31 mouse cellular contexts compared by ENCODE assay signal in genomic region chr16:50578361-50578760, GRCm38 (mm10). TPM values are rescaled to one million over a fixed set of nuclear protein-coding genes. Genes with fewer than 3 reads are reported as not detected.
A peak's percentile ranks its signal among the peaks of the same experiment; 100 is the strongest.
DNase-seq lines count a peak whose midpoint lies in the region; ATAC-seq and TF ChIP-seq lines count a peak whose summit lies in the region.
"Had no signal": no experiment of that assay in that cellular context is flagged by ENCODE, and none has a peak within 500 bp of the region (broad histone marks: within the 10 kb centered on the region; RNA-seq: fewer than 3 reads in every experiment).

No protein-coding gene starts in this region.

- no peak for TF ChIP-seq POLR2A in bone marrow macrophage, adult 2 months (IDR thresholded peaks at IDR 0.05; ENCODE audit: borderline replicate concordance, low read depth, low read length)
- TF ChIP-seq POLR2A in myocyte (IDR thresholded peaks at IDR 0.05; ENCODE audit: insufficient read length, low read depth): no peak

- no peak for ATAC-seq in intestine, postnatal 0 days
- ATAC-seq: forebrain, embryonic 14.5 days; hindbrain, postnatal 0 days; inflammation-experienced regulatory T-cells, adult 6 months; intestine, embryonic 16.5 days; Patski had no signal

- peak overlapping the region; percentile 12; the same call in 1 of the 2 replicates for H3K4me3 ChIP-seq in bone marrow macrophage, adult 2 months (ENCODE audit: insufficient read depth, low read length)
- no peak overlapping the region for H3K4me3 ChIP-seq in myocyte
- no peak overlapping the region for H3K4me3 ChIP-seq in intestine, postnatal 0 days (ENCODE audit: low read depth, low read length)
- H3K4me3 ChIP-seq: heart, adult 2 months; heart, embryonic 10.5 days; heart, embryonic 13.5 days had no signal

- 78% methylated on average over 6 of the region's 6 CpGs for WGBS in intestine, postnatal 0 days

- H3K27me3 ChIP-seq in myocyte (ENCODE audit: control insufficient read depth, insufficient read depth, insufficient read length): no peaks in the 10 kb centered on the region
- H3K27me3 ChIP-seq in intestine, postnatal 0 days (replicated peaks; ENCODE audit: control insufficient read depth, insufficient read depth, low read length): no peaks in the 10 kb centered on the region
- H3K27me3 ChIP-seq: heart, embryonic 13.5 days; Patski had no signal

- H3K27ac ChIP-seq in bone marrow macrophage, adult 2 months (ENCODE audit: insufficient read depth, low read depth, low read length): peak overlapping the region; percentile 73
- no peak overlapping the region for H3K27ac ChIP-seq in intestine, postnatal 0 days (ENCODE audit: low read depth, low read length)
- H3K27ac ChIP-seq: heart, adult 2 months; heart, embryonic 10.5 days; heart, embryonic 13.5 days; hindbrain, embryonic 14.5 days; hindbrain, postnatal 0 days had no signal

- no peak overlapping the region for H3K9ac ChIP-seq in intestine, postnatal 0 days (ENCODE audit: low read depth, low read length)
- H3K9ac ChIP-seq: heart, embryonic 13.5 days; hindbrain, embryonic 14.5 days had no signal

- DNase-seq in 416B (ENCODE audit: low read depth): peak; percentile 43
- DNase-seq in urinary bladder, postnatal 14 days (ENCODE audit: low spot score): no peak
- no peak for DNase-seq in heart, adult 18-20 months
- DNase-seq: adrenal gland, adult 2 months; adrenal gland, postnatal 14 days; cerebellum, adult 18-20 months; cerebellum, adult 9-10 months; cerebellum, postnatal 14 days; gastrocnemius, postnatal 25 days; heart, adult 2 months; heart, postnatal 14 days; heart, postnatal 4 days had no signal

- H3K79me2 ChIP-seq in myocyte (ENCODE audit: control insufficient read depth, insufficient read depth): no peaks in the 10 kb centered on the region

- no peaks in the 10 kb centered on the region for H3K9me3 ChIP-seq in intestine, postnatal 0 days (ENCODE audit: control insufficient read depth)
- H3K9me3 ChIP-seq: heart, embryonic 10.5 days; heart, embryonic 13.5 days had no signal

- TF ChIP-seq CTCF in bone marrow macrophage, adult 2 months (IDR thresholded peaks at IDR 0.05; ENCODE audit: low read depth, low read length): no peak
- no peak for TF ChIP-seq CTCF in intestine, postnatal 0 days (IDR thresholded peaks at IDR 0.05; ENCODE audit: low read depth)

- no peaks in the 10 kb centered on the region for H3K36me3 ChIP-seq in myocyte (ENCODE audit: control insufficient read depth, insufficient read depth)
- no peaks in the 10 kb centered on the region for H3K36me3 ChIP-seq in intestine, postnatal 0 days (ENCODE audit: control insufficient read depth, insufficient read depth)
- H3K36me3 ChIP-seq: heart, embryonic 10.5 days; heart, embryonic 13.5 days had no signal

- H3K4me2 ChIP-seq in myocyte (ENCODE audit: low read depth): peak overlapping the region; percentile 65
- H3K4me2 ChIP-seq in intestine, postnatal 0 days (replicated peaks; ENCODE audit: low read depth): no peak overlapping the region
- H3K4me2 ChIP-seq: heart, embryonic 13.5 days; hindbrain, embryonic 14.5 days had no signal

- H3K4me1 ChIP-seq in bone marrow macrophage, adult 2 months (ENCODE audit: control insufficient read depth, insufficient read depth, low read length): peaks cover 24% of the 10 kb centered on the region
- H3K4me1 ChIP-seq in intestine, postnatal 0 days (replicated peaks; ENCODE audit: control insufficient read depth, insufficient read depth, low read length): no peaks in the 10 kb centered on the region
- H3K4me1 ChIP-seq: heart, embryonic 10.5 days; heart, embryonic 13.5 days had no signal

- no peak overlapping the region for H3ac ChIP-seq in myocyte (ENCODE audit: control insufficient read depth, insufficient read length)

TF ChIP-seq in myocyte, 11 proteins besides CTCF, POLR2A, EP300 and RAD21:
- TF ChIP-seq REST (IDR thresholded peaks at IDR 0.05; ENCODE audit: insufficient read depth, insufficient read length) (no peak), SRF (IDR thresholded peaks at IDR 0.05; ENCODE audit: control insufficient read depth, insufficient read length, low read depth) (no peak), E2F4 (IDR thresholded peaks at IDR 0.05; ENCODE audit: insufficient read depth) (no peak), USF1 (IDR thresholded peaks at IDR 0.05; ENCODE audit: low read depth) (no peak)
TF ChIP-seq in myocyte: peak in this region for 0.

RNA-seq across cellular contexts. Expression of gene Ccdc54, which starts 12.6 kb away (rescaled TPM):
- not detected in 2 replicates for polyA plus RNA-seq in bone marrow macrophage, adult 2 months (2012; ENCODE audit: insufficient read depth, insufficient read length, missing spikeins)
- polyA plus RNA-seq in myocyte (2012; fragmentation: generic; extraction: Trizol): not detected
- total RNA-seq in heart, adult 18-20 months (2021): not detected
- polyA plus RNA-seq in intestine, postnatal 0 days (2015; fragmentation: Nextera tagmentation; extraction: Ambion mirVana): not detected in 2 replicates
- total RNA-seq: adrenal gland, adult 2 months; adrenal gland, postnatal 14 days; adrenal gland, postnatal 4 days; ES-E14; gastrocnemius, adult 8-10 months; gastrocnemius, postnatal 25 days; heart, adult 2 months; heart, postnatal 14 days; heart, postnatal 4 days; hindbrain, postnatal 0 days had no signal
- polyA plus RNA-seq: adrenal gland, adult 2 months; embryonic facial prominence, embryonic 11.5 days; embryonic facial prominence, embryonic 14.5 days; forebrain, embryonic 11.5 days; forebrain, embryonic 14.5 days; heart, embryonic 10.5 days; heart, embryonic 13.5 days; heart, embryonic 16.5 days; hindbrain, embryonic 11.5 days; hindbrain, embryonic 14.5 days; hindbrain, postnatal 0 days; inflammation-experienced regulatory T-cells, adult 6 months; intestine, embryonic 16.5 days; Patski had no signal
